Mouse (Mus musculus) retina, adult 2 months (tissue): ENCODE data around the gene Arntl2.
"Not testable (repeated sequence)": the region's sequence is repeated elsewhere in the genome, so short reads cannot be mapped to it uniquely, and the experiment has no call there.

Experiments
- DNase-seq: peaks from one replicate; pipeline ENCODE4 v3.0.0-alpha.2; 2012; ENCODE audit warnings: low read depth, low spot score

The Arntl2 gene

GRCm38 (mm10) chr6:146795924-146796545, at the start of gene Arntl2:
Gene Arntl2, plus strand, starts transcription at chr6:146796055.
- no peak for DNase-seq

GRCm38 (mm10) chr6:146746577-146746976, 49.3 kb upstream of the Arntl2 start:
- DNase-seq, result no peak

GRCm38 (mm10) chr6:146747057-146747456, 48.8 kb upstream of the Arntl2 start:
- DNase-seq, result no peak

GRCm38 (mm10) chr6:146748271-146748670, 47.6 kb upstream of the Arntl2 start:
- DNase-seq, result no peak

- DNase-seq, result no peak
Observed at GRCm38 (mm10) chr6:146751671-146752070, 44.2 kb upstream of the Arntl2 start.

- DNase-seq, result no peak
Observed at GRCm38 (mm10) chr6:146752178-146752577, 43.7 kb upstream of the Arntl2 start.

GRCm38 (mm10) chr6:146752612-146753011, 43.2 kb upstream of the Arntl2 start:
- DNase-seq, result no peak

GRCm38 (mm10) chr6:146753560-146754160, 42.2 kb upstream of the Arntl2 start:
- no peak for DNase-seq

- DNase-seq, result no peak
Observed at GRCm38 (mm10) chr6:146755136-146755535, 40.7 kb upstream of the Arntl2 start.

GRCm38 (mm10) chr6:146755679-146756078, 40.2 kb upstream of the Arntl2 start:
- DNase-seq, result no peak

- no peak for DNase-seq
Observed at GRCm38 (mm10) chr6:146759027-146759426, 36.8 kb upstream of the Arntl2 start.

- no peak for DNase-seq
Observed at GRCm38 (mm10) chr6:146760022-146760421, 35.8 kb upstream of the Arntl2 start.

- no peak for DNase-seq
Observed at GRCm38 (mm10) chr6:146760736-146761135, 35.1 kb upstream of the Arntl2 start.

GRCm38 (mm10) chr6:146762264-146762898, 33.5 kb upstream of the Arntl2 start:
- DNase-seq, result no peak

- DNase-seq, result no peak
Observed at GRCm38 (mm10) chr6:146764593-146764992, 31.3 kb upstream of the Arntl2 start.

- DNase-seq, result no peak
Observed at GRCm38 (mm10) chr6:146765270-146765669, 30.6 kb upstream of the Arntl2 start.

GRCm38 (mm10) chr6:146768813-146769404, 26.9 kb upstream of the Arntl2 start:
- no peak for DNase-seq

GRCm38 (mm10) chr6:146770005-146770745, 25.7 kb upstream of the Arntl2 start:
- no peak for DNase-seq

GRCm38 (mm10) chr6:146770808-146771207, 25.0 kb upstream of the Arntl2 start:
- DNase-seq, result no peak

- not testable (repeated sequence) for DNase-seq
Observed at GRCm38 (mm10) chr6:146775864-146776263, 20.0 kb upstream of the Arntl2 start.

- DNase-seq, result no peak
Observed at GRCm38 (mm10) chr6:146776610-146777389, 19.1 kb upstream of the Arntl2 start.
